Mouse (Mus musculus) central nervous system, embryonic 11.5 days (tissue): ENCODE measurements around the gene Zbtb8a. TPM values are rescaled to one million over a fixed set of nuclear protein-coding genes. Genes with fewer than 3 reads are reported as not detected.

Experiments
- polyA plus RNA-seq: library from polyadenylated mRNA; depleted of rRNA; stranded (reverse); fragments of >200 nt; gene quantifications from 2 replicates; pipeline ENCODE4 v1.2.3, GENCODE M21; 2012; rRNA removed

Zbtb8a gene
- polyA plus RNA-seq = 8.9 and 10.6 TPM in 2 replicates

DNA sequence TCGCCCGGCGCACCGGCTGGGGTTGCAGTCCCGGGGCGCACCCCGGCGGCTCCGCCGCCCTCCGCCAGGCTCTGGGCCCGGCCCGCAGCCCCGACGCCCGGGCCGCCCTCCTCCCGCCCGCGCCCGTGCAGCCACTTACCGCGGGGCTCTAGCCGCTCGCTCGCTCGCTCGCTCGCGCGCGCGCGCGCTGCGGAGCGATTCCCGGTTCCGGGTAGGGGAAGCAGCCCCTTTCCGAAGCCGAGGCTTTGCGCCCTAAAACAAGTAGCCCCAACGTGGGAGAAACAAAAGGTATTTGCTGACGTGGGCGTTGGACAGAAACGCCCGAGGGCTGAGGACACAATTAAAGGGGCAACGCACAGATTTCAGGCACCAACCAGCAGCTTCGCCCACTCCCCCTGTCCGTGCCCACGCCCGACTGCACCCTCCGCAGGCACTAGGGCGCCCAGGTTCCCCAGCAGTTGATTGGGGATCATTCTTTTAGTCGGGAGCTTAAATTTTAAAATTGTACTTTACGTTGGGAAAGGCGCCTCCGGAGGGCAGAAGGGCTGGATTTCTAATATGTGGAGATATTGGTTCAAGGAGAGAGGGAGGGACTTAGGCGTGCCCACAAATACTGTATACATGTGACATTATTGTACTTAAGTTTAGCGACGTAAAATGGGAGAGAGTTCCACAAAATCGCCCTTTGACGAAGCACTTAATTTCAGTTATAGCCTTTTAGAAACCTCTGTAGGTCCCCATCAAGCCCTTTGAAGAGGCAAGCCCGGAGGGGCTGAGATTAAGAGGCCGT lies at the start of gene Zbtb8a:
Gene Zbtb8a (minus strand): TSS at position 516 of the 790 bp plus-strand sequence.

DNA sequence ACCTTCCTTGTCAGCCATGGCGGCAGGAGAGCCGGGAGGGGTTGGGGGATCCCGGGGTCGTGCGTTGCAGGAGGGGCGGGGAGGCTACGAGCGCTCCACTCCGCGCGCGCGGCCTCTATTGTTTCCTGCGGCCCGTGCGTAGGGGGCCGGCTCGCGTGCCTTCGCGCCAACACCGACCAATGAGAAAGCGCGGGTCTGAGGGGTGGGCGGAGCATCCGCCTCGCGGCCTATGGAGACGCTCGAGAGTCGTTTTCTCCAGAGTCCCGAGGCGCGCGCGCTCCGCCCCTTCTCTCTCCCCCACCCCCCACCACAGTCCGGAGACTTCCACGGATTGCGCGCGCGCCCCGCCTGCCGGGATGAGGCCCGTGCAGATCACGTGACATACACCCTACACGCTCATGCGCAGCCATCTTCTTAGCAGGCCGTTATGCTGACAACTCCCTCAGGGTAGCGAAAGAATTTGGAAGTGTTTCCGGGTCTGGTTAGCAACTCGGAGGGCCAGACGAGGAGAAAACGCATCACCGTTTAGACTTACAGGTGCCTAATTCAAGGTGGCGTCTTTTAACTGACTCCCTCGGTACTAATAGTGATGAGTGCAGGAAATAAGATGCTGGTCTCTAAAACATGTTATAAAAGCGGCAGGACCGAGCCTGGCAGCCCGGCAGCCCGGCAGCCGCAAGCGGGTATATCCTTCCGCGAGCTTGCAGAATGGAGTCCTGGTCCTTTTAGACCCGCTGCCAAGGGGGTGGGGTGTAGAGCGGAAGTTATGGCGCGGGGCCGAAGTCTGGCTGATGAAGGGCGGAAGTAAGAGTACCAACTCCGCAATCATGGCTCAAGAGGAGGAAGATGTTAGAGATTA lies 42.5 kb downstream of the Zbtb8a start, which contains the start of the genes Rbbp4 and Zbtb8os:
Gene Rbbp4 (minus strand): TSS at position 155 of the 859 bp plus-strand sequence.
Gene Zbtb8os (plus strand): TSS at position 480 of the 859 bp plus-strand sequence.

Other genes with a start within 250 kb of the Zbtb8a start
- 1.4 and 10.3 TPM in 2 replicates for gene Fndc5, start 241.1 kb downstream of the Zbtb8a start, polyA plus RNA-seq
- 31.1 and 49.6 TPM in 2 replicates for gene S100pbp, start 188.4 kb downstream of the Zbtb8a start, polyA plus RNA-seq
- gene Yars, start 188.4 kb downstream of the Zbtb8a start, polyA plus RNA-seq = 58.1 and 81.0 TPM in 2 replicates
- gene C77080, start 116.7 kb downstream of the Zbtb8a start, polyA plus RNA-seq = 6.8 and 8.1 TPM in 2 replicates
- 0.55 and 0.98 TPM in 2 replicates for gene Sync, start 90.5 kb downstream of the Zbtb8a start, polyA plus RNA-seq
- gene Rbbp4, start 42.7 kb downstream of the Zbtb8a start, polyA plus RNA-seq = 203 and 212 TPM in 2 replicates
- 48.8 and 55.3 TPM in 2 replicates for gene Zbtb8os, start 42.4 kb downstream of the Zbtb8a start, polyA plus RNA-seq
- 1.3 and 1.8 TPM in 2 replicates for gene Zbtb8b, start 62.7 kb upstream of the Zbtb8a start, polyA plus RNA-seq
- gene Bsdc1, start 83.5 kb upstream of the Zbtb8a start, polyA plus RNA-seq = 22.8 and 26.0 TPM in 2 replicates
- not detected in 2 replicates for gene Tssk3, start 112.9 kb upstream of the Zbtb8a start, polyA plus RNA-seq
- 0.17 TPM in 1 of 2 replicates, not detected in the other for gene Fam229a, start 113.1 kb upstream of the Zbtb8a start, polyA plus RNA-seq
- 1,168 and 1,436 TPM in 2 replicates for gene Marcksl1, start 135.5 kb upstream of the Zbtb8a start, polyA plus RNA-seq
- gene Hdac1, start 164.6 kb upstream of the Zbtb8a start, polyA plus RNA-seq = 200 and 249 TPM in 2 replicates
- gene Lck, start 195.5 kb upstream of the Zbtb8a start, polyA plus RNA-seq = 9.3 and 10.9 TPM in 2 replicates
- gene Fam167b, start 200.4 kb upstream of the Zbtb8a start, polyA plus RNA-seq = 2.1 and 2.6 TPM in 2 replicates
- 355 and 420 TPM in 2 replicates for gene Eif3i, start 222.5 kb upstream of the Zbtb8a start, polyA plus RNA-seq
- gene Tmem234, start 222.6 kb upstream of the Zbtb8a start, polyA plus RNA-seq = 141 and 182 TPM in 2 replicates
- 1.6 and 2.2 TPM in 2 replicates for gene Dcdc2b, start 236.1 kb upstream of the Zbtb8a start, polyA plus RNA-seq
- gene Iqcc, start 241.0 kb upstream of the Zbtb8a start, polyA plus RNA-seq = 28.8 and 32.5 TPM in 2 replicates
- 66.0 and 106 TPM in 2 replicates for gene Ccdc28b, start 245.8 kb upstream of the Zbtb8a start, polyA plus RNA-seq